Mouse (Mus musculus): ENCODE data around the gene Nsf. TPM values are rescaled to one million over a fixed set of nuclear protein-coding genes. Genes with fewer than 3 reads are reported as not detected.

Nsf gene
- total RNA-seq, 2 experiments from 2014 or later, result 89.5 to 94.1 TPM

GRCm38 (mm10) chr11:103772505-103773386 lies 181.1 kb downstream of the Nsf start:
- DNase-seq, result no peak

Other genes with a start within 250 kb of the Nsf start
- gene Wnt9b, start 204.2 kb downstream of the Nsf start, total RNA-seq (2021), result under 1 TPM; 0.12 to 0.39 TPM
- under 1 TPM in 1 of 2 experiments, not detected in 1; 0.15 TPM for gene Wnt3, start 179.9 kb downstream of the Nsf start, total RNA-seq (2021)
- 10 to 100 TPM; 39.5 to 40.1 TPM for gene Arf2, start 12.7 kb upstream of the Nsf start, total RNA-seq (2021)
- not detected for gene Crhr1, start 178.8 kb upstream of the Nsf start, total RNA-seq (2021)
- gene Sppl2c, start 232.3 kb upstream of the Nsf start, total RNA-seq (2021), result not detected

All from adrenal gland, postnatal 10 days (tissue).